Mouse (Mus musculus) lung, embryonic 14.5 days (tissue): Measurements from ENCODE around the gene Gemin7. TPM values are rescaled to one million over a fixed set of nuclear protein-coding genes. Genes with fewer than 3 reads are reported as not detected.

Experiments
- ATAC-seq: fragments of 200-750 bp; cut with Nextera tagmentation; 2 replicates; pipeline ENCODE4 v1.8.0; 2017; ENCODE audit warnings: mild to moderate bottlenecking, moderate TSS enrichment, moderate library complexity; ENCODE audit not compliant: insufficient read depth
- DNase-seq: peaks from one replicate; pipeline ENCODE4 v3.0.0-alpha.2; 2015
- H3K27ac ChIP-seq: fragments of 300-500 bp; sonication (generic); 2 replicates; pipeline ENCODE4 v1.5.1; 2014; ENCODE audit warnings: low read depth, mild to moderate bottlenecking, moderate library complexity
- H3K27me3 ChIP-seq: fragments of 300-500 bp; sonication (generic); 2 replicates; pipeline ENCODE4 v1.6.1; 2014; ENCODE audit warnings: low read length, control low read depth; ENCODE audit not compliant: insufficient read depth
- H3K36me3 ChIP-seq: fragments of 300-500 bp; sonication (generic); 2 replicates; pipeline ENCODE4 v1.6.1; 2014; ENCODE audit warnings: control low read depth; ENCODE audit not compliant: insufficient read depth
- H3K4me1 ChIP-seq: fragments of 300-500 bp; sonication (generic); 2 replicates; pipeline ENCODE4 v1.6.1; 2014; ENCODE audit warnings: antibody characterized with exemption, control low read depth; ENCODE audit not compliant: insufficient read depth
- H3K4me2 ChIP-seq: fragments of 300-500 bp; sonication (generic); 2 replicates; pipeline ENCODE4 v1.6.1; 2014; ENCODE audit warnings: mild to moderate bottlenecking
- H3K4me3 ChIP-seq: fragments of 300-500 bp; sonication (generic); 2 replicates; pipeline ENCODE4 v1.5.1; 2014; ENCODE audit warnings: low read depth, low read length
- H3K9ac ChIP-seq: fragments of 300-500 bp; sonication (generic); 2 replicates; pipeline ENCODE4 v1.6.1; 2014
- H3K9me3 ChIP-seq: fragments of 300-500 bp; sonication (generic); 2 replicates; pipeline ENCODE4 v1.6.1; 2016; ENCODE audit warnings: low read depth, low read length, control low read depth
- CTCF ChIP-seq: IDR thresholded peaks from 2 replicates; pipeline ENCODE4 v1.5.1; 2016; ENCODE audit warnings: antibody characterized with exemption, low read depth
- WGBS: fragments of 180-500 bp; shearing (Covaris S2); extraction: QIAGEN DNeasy Blood & Tissue Kit; methylation state at CpG from one replicate; pipeline ENCODE4 v1.1.7; 2014; 5-methylcytosine and 5-hydroxymethylcytosine counted together
- polyA plus RNA-seq: library from polyadenylated mRNA; unstranded; fragments of >200 nt; fragmentation: Nextera tagmentation; extraction: Ambion mirVana; gene quantifications from 2 replicates; pipeline ENCODE4 v1.2.1, GENCODE M21; 2014

The Gemin7 gene
- polyA plus RNA-seq, 1 experiment from 2014 or later = 183 TPM

DNA sequence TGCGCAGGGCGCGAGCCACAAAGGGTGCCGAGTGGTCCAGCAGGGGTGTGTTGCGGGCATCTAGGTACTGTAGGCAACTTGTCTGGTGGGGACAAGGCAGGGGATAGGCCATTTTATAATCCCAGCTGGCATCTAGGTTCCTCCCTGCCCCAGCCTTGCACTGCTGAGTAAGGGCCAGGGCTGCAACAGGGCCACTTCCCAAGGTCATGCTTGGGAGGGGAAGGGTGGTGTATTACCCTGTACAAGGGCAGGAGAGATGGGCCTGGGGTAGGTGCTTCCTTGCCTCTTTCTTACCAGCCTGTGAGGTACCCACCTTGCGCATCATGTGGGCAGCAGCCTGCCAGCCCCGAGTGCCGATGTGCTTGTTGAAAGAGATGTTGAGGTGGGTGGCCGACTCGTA lies 42.7 kb downstream of the Gemin7 start:
- H3K27ac ChIP-seq = no peak overlapping the region
- no peak overlapping the region for H3K4me2 ChIP-seq
- H3K27me3 ChIP-seq = no peaks in the 10 kb centered on the region
- DNase-seq = no peak
- H3K9ac ChIP-seq = no peak overlapping the region
- no peak overlapping the region for H3K4me3 ChIP-seq
- H3K36me3 ChIP-seq = peaks cover 58% of the 10 kb centered on the region
- 93% methylated on average over 10 of the region's 10 CpGs for WGBS
- H3K4me1 ChIP-seq = no peaks in the 10 kb centered on the region
- H3K9me3 ChIP-seq = no peaks in the 10 kb centered on the region
- no peak for ATAC-seq
- TF ChIP-seq CTCF = no peak

DNA sequence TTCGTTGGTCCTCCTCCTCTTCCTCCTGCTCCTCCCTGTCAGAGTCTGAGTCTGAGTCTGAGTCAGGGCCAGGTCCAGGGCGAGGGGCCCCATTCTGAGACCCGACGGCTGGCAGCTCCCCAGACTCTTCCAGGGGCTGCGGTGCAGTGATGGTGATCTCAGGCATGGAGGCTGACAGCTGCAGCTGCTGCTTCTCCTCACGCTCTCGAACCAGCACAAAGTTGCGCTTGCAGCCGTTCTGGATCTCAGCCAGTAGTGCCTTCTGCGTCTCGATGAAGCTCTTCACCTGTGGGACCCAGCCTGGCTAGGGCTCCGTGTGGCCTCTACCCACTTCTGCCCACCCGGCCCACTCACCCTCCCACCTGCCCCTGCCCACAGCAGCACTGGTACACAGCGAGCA lies 45.2 kb downstream of the Gemin7 start:
- Histone ChIP-seq H3K9ac (no peak overlapping the region), H3K9me3 (no peaks in the 10 kb centered on the region), H3K36me3 (peaks cover 73% of the 10 kb centered on the region), H3K4me2 (no peak overlapping the region), H3K4me3 (no peak overlapping the region), H3K27me3 (no peaks in the 10 kb centered on the region), H3K4me1 (no peaks in the 10 kb centered on the region), H3K27ac (no peak overlapping the region)
- 67% methylated on average over 14 of the region's 14 CpGs for WGBS
- ATAC-seq (no peak), DNase-seq (no peak)
- no peak for TF ChIP-seq CTCF

DNA sequence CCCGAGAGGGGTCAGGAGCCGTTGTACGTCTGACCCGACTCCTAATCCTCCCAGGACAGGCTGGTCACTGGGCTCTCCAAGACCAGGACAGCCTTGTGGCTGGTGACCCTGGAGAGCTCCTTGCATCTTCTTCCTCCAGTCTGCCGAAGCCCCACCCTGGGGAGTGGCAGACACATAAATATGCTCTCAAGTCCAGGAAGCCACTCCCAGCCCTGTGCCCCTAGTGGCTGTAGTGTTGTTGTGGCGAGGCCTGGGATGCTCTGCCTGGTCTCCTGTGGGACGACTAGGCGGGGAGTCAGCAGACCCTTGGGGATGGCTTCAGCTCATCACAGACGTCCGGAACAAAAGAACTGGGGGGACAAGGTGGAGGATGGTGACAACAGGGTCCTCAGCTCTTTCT lies 46.3 kb downstream of the Gemin7 start:
- TF ChIP-seq CTCF = 0 out of 2 replicates have a peak, but pooled peaks have one; percentile 25
- Histone ChIP-seq H3K4me2 (no peak overlapping the region), H3K27me3 (no peaks in the 10 kb centered on the region), H3K9me3 (no peaks in the 10 kb centered on the region), H3K4me1 (no peaks in the 10 kb centered on the region), H3K36me3 (peaks cover 73% of the 10 kb centered on the region), H3K9ac (no peak overlapping the region), H3K27ac (no peak overlapping the region), H3K4me3 (no peak overlapping the region)
- no peak for ATAC-seq
- 70% methylated on average over 10 of the region's 10 CpGs for WGBS
- no peak for DNase-seq

DNA sequence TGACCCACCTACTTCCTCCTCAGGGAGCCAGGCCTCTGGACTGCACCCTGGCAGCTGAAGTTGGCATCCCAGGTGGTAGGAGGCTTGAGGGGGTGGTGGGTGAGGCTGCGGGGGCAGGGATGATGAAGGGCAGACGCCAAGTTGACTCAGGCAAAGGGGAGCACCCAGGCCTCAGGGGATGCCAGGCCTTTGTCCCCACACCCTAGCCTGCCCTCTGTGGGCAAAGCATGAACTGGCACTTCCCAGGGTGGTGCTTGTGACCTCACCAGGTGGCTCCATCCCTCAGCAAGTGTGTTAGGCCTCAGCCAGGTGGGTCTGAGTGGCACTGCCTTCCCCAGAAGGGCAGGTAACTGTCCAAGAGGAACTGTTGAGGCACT lies 52.3 kb downstream of the Gemin7 start:
- Histone ChIP-seq H3K4me1 (peaks cover 9% of the 10 kb centered on the region; the same call in 1 of the 2 replicates), H3K4me2 (no peak overlapping the region), H3K4me3 (no peak overlapping the region), H3K36me3 (peaks cover 19% of the 10 kb centered on the region), H3K9me3 (no peaks in the 10 kb centered on the region), H3K27me3 (peaks cover 53% of the 10 kb centered on the region), H3K9ac (no peak overlapping the region), H3K27ac (no peak overlapping the region)
- WGBS = 66% methylated on average over 2 of the region's 2 CpGs
- TF ChIP-seq CTCF = peak; percentile 33; the same call in 1 of the 2 replicates
- DNase-seq (no peak), ATAC-seq (no peak)

DNA sequence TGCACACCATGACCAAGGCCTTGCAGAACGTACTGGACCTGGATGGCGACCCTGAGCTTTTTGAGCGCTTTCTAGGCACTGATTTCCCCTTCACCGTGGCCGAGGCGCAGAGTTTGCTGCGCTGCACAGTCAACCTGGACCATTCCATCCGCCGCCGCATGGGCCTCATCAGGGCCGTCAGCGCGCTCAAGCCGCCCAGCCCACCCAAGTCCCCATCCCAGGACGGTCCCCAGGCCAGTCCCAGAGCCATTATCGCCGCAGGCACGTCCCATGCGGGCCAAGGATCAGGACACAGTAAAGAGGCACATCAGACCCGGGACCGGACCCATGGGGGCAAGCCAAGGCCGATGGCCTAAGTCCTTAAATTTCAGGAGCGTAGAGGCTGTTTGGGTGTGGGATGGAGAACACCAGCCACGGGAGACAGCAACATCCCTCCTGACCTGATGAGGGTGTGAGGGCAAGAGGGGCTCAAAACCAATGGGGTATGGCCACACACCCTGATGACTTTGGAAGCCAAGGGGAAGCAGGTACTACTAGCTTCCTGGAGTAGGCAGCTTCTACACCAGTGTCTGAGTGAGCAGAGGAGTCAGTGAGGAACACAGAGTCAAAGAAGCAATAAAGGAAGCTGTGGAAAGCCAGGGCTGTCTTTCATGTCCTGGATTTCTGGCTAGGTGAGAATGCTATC lies 52.8 kb downstream of the Gemin7 start:
- Histone ChIP-seq H3K9ac (peak overlapping the region; percentile 34; the same call in 1 of the 2 replicates), H3K4me3 (peak overlapping the region; percentile 40), H3K27me3 (peaks cover 57% of the 10 kb centered on the region), H3K27ac (no peak overlapping the region; the same call in 1 of the 2 replicates), H3K36me3 (peaks cover 13% of the 10 kb centered on the region), H3K4me1 (peaks cover 9% of the 10 kb centered on the region; the same call in 1 of the 2 replicates), H3K4me2 (peak overlapping the region; percentile 78), H3K9me3 (no peaks in the 10 kb centered on the region)
- 14% methylated on average over 24 of the region's 24 CpGs for WGBS
- ATAC-seq (peak; percentile 19), DNase-seq (no peak)
- no peak for TF ChIP-seq CTCF

DNA sequence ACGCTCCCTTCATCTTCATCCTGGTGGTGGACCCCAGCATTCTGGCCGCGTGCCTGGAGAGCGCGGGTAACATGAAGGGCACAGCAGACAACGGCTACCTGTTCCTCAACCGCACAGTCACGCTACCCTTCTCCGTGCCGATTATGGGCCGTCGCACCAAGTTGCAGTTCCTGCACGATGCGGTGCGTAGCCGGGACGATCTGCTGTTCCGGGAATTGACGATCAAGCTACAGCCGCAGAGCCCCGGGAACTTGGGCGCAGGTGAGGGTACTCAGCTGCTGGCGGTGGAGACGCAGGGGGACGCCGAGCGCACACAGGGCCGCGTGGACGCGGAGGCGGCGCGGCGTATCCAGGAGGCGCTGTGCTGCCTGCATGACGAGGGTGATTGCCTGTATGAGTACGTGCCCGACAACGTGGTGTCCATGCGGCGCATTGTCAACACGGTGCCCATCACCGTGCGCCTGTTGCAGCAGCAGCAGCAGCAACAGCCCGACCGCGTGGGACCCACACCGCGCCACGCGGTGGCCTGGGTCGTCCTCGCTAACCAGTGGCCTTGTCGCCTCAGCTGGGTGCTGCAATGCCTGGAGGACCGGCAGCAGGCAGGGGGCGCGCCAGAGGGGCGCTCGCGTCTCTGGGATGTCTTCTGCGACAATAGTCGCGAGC lies 53.5 kb downstream of the Gemin7 start:
- H3K4me3 ChIP-seq = peak overlapping the region; percentile 40
- H3K4me1 ChIP-seq = peaks cover 9% of the 10 kb centered on the region; the same call in 1 of the 2 replicates
- peak; percentile 83 for DNase-seq
- H3K9me3 ChIP-seq = no peaks in the 10 kb centered on the region
- peaks cover 7% of the 10 kb centered on the region; the same call in 1 of the 2 replicates for H3K36me3 ChIP-seq
- peak overlapping the region; percentile 78 for H3K4me2 ChIP-seq
- H3K27ac ChIP-seq = no peak overlapping the region; the same call in 1 of the 2 replicates
- peak overlapping the region; percentile 34; the same call in 1 of the 2 replicates for H3K9ac ChIP-seq
- peak; percentile 68 for ATAC-seq
- peaks cover 64% of the 10 kb centered on the region for H3K27me3 ChIP-seq
- 1% methylated on average over 64 of the region's 64 CpGs for WGBS
- peak; percentile 81 for TF ChIP-seq CTCF
